Mouse (Mus musculus): ENCODE results near the gene Gm20388. TPM values are rescaled to one million over a fixed set of nuclear protein-coding genes. Genes with fewer than 3 reads are reported as not detected.
"Not testable (repeated sequence)": the region's sequence is repeated elsewhere in the genome, so short reads cannot be mapped to it uniquely, and the experiment has no call there.

Gm20388 gene
- polyA plus RNA-seq, 1 experiment: not detected

GRCm38 (mm10) chr8:122624653-122625052 lies 2714.0 kb downstream of the Gm20388 start:
- H3K27ac ChIP-seq (ENCODE audit: insufficient read depth, low read depth, low read length): no peak overlapping the region
- no peak overlapping the region for H3K4me3 ChIP-seq (ENCODE audit: insufficient read depth, low read depth, low read length)
- 82% methylated on average over 5 of the region's 5 CpGs for WGBS
- peaks cover 9% of the 10 kb centered on the region; the same call in 1 of the 2 replicates for H3K4me1 ChIP-seq (ENCODE audit: control insufficient read depth, insufficient read depth, low read length)
- no peak for TF ChIP-seq CTCF (IDR thresholded peaks at IDR 0.05; ENCODE audit: insufficient read depth, low read depth, low read length)
- TF ChIP-seq POLR2A (IDR thresholded peaks at IDR 0.05; ENCODE audit: insufficient read depth, low read depth, low read length): no peak

- H3K27ac ChIP-seq (ENCODE audit: insufficient read depth, low read depth, low read length): no peak overlapping the region
- no peak for TF ChIP-seq POLR2A (IDR thresholded peaks at IDR 0.05; ENCODE audit: insufficient read depth, low read depth, low read length)
- no peak for TF ChIP-seq CTCF (IDR thresholded peaks at IDR 0.05; ENCODE audit: insufficient read depth, low read depth, low read length)
- 80% methylated on average over 9 of the region's 9 CpGs for WGBS
- H3K4me1 ChIP-seq (ENCODE audit: control insufficient read depth, insufficient read depth, low read length): peaks cover 9% of the 10 kb centered on the region; the same call in 1 of the 2 replicates
- H3K4me3 ChIP-seq (ENCODE audit: insufficient read depth, low read depth, low read length): no peak overlapping the region
These were observed 2715.2 kb downstream of the Gm20388 start for GRCm38 (mm10) chr8:122625811-122626210.

GRCm38 (mm10) chr8:122626896-122627295 lies 2716.3 kb downstream of the Gm20388 start:
- H3K4me1 ChIP-seq (ENCODE audit: control insufficient read depth, insufficient read depth, low read length): peaks cover 9% of the 10 kb centered on the region; the same call in 1 of the 2 replicates
- H3K4me3 ChIP-seq (ENCODE audit: insufficient read depth, low read depth, low read length): no peak overlapping the region
- no peak overlapping the region for H3K27ac ChIP-seq (ENCODE audit: insufficient read depth, low read depth, low read length)
- 82% methylated on average over 2 of the region's 2 CpGs for WGBS
- no peak for TF ChIP-seq CTCF (IDR thresholded peaks at IDR 0.05; ENCODE audit: insufficient read depth, low read depth, low read length)
- no peak for TF ChIP-seq POLR2A (IDR thresholded peaks at IDR 0.05; ENCODE audit: insufficient read depth, low read depth, low read length)

GRCm38 (mm10) chr8:122629388-122629787 lies 2718.7 kb downstream of the Gm20388 start:
- Histone ChIP-seq H3K27ac (ENCODE audit: insufficient read depth, low read depth, low read length) (no peak overlapping the region), H3K4me3 (ENCODE audit: insufficient read depth, low read depth, low read length) (no peak overlapping the region), H3K4me1 (ENCODE audit: control insufficient read depth, insufficient read depth, low read length) (no peaks in the 10 kb centered on the region)
- TF ChIP-seq POLR2A (IDR thresholded peaks at IDR 0.05; ENCODE audit: insufficient read depth, low read depth, low read length): no peak
- no peak for TF ChIP-seq CTCF (IDR thresholded peaks at IDR 0.05; ENCODE audit: insufficient read depth, low read depth, low read length)
- WGBS: 48% methylated on average over 10 of the region's 10 CpGs

- 69% methylated on average over 22 of the region's 22 CpGs for WGBS
- no peak for TF ChIP-seq CTCF (IDR thresholded peaks at IDR 0.05; ENCODE audit: insufficient read depth, low read depth, low read length)
- TF ChIP-seq POLR2A (IDR thresholded peaks at IDR 0.05; ENCODE audit: insufficient read depth, low read depth, low read length): no peak
- H3K27ac ChIP-seq (ENCODE audit: insufficient read depth, low read depth, low read length): no peak overlapping the region
- H3K4me3 ChIP-seq (ENCODE audit: insufficient read depth, low read depth, low read length): no peak overlapping the region
- no peaks in the 10 kb centered on the region for H3K4me1 ChIP-seq (ENCODE audit: control insufficient read depth, insufficient read depth, low read length)
These were observed 2720.1 kb downstream of the Gm20388 start for GRCm38 (mm10) chr8:122630696-122631095.

- H3K27ac ChIP-seq (ENCODE audit: insufficient read depth, low read depth, low read length); H3K4me3 ChIP-seq (ENCODE audit: insufficient read depth, low read depth, low read length): not testable (repeated sequence)
- WGBS: 90% methylated on average over 3 of the region's 3 CpGs
These were observed 2721.5 kb downstream of the Gm20388 start for GRCm38 (mm10) chr8:122632134-122632533.

GRCm38 (mm10) chr8:122633205-122633604 lies 2722.6 kb downstream of the Gm20388 start:
- Histone ChIP-seq H3K4me1 (ENCODE audit: control insufficient read depth, insufficient read depth, low read length) (no peaks in the 10 kb centered on the region), H3K4me3 (ENCODE audit: insufficient read depth, low read depth, low read length) (no peak overlapping the region), H3K27ac (ENCODE audit: insufficient read depth, low read depth, low read length) (no peak overlapping the region)
- no peak for TF ChIP-seq CTCF (IDR thresholded peaks at IDR 0.05; ENCODE audit: insufficient read depth, low read depth, low read length)
- no peak for TF ChIP-seq POLR2A (IDR thresholded peaks at IDR 0.05; ENCODE audit: insufficient read depth, low read depth, low read length)
- WGBS: 95% methylated on average over 14 of the region's 14 CpGs

More at GRCm38 (mm10) chr8:122632134-122632533, 2721.5 kb downstream of the Gm20388 start:
- not testable (repeated sequence) for H3K4me1 ChIP-seq (ENCODE audit: control insufficient read depth, insufficient read depth, low read length)

GRCm38 (mm10) chr8:122635878-122636802 lies 2725.5 kb downstream of the Gm20388 start:
- WGBS: 81% methylated on average over 14 of the region's 14 CpGs
- peaks cover 25% of the 10 kb centered on the region for H3K4me1 ChIP-seq (ENCODE audit: control insufficient read depth, insufficient read depth, low read length)
- no peak overlapping the region for H3K27ac ChIP-seq (ENCODE audit: insufficient read depth, low read depth, low read length)
- H3K4me3 ChIP-seq (ENCODE audit: insufficient read depth, low read depth, low read length): no peak overlapping the region
- TF ChIP-seq CTCF (IDR thresholded peaks at IDR 0.05; ENCODE audit: insufficient read depth, low read depth, low read length) (no peak), POLR2A (IDR thresholded peaks at IDR 0.05; ENCODE audit: insufficient read depth, low read depth, low read length) (no peak)

- Histone ChIP-seq H3K27ac (ENCODE audit: insufficient read depth, low read depth, low read length) (no peak overlapping the region), H3K4me1 (ENCODE audit: control insufficient read depth, insufficient read depth, low read length) (peaks cover 32% of the 10 kb centered on the region), H3K4me3 (ENCODE audit: insufficient read depth, low read depth, low read length) (no peak overlapping the region)
- WGBS: 58% methylated on average over 9 of the region's 9 CpGs
- TF ChIP-seq POLR2A (IDR thresholded peaks at IDR 0.05; ENCODE audit: insufficient read depth, low read depth, low read length) (no peak), CTCF (IDR thresholded peaks at IDR 0.05; ENCODE audit: insufficient read depth, low read depth, low read length) (no peak)
These were observed 2726.1 kb downstream of the Gm20388 start for GRCm38 (mm10) chr8:122636803-122637175.

Data from olfactory bulb, adult 2 months (tissue).